Mouse (Mus musculus) C2C12 (cell line): ENCODE measurements around the gene Zswim7.

Experiments used
- CTCF ChIP-seq: IDR thresholded peaks from one replicate; pipeline ENCODE4 v1.5.1; 2011; ENCODE audit not compliant: control insufficient read depth, insufficient read depth, insufficient read length
- MAX ChIP-seq: IDR thresholded peaks from one replicate; pipeline ENCODE4 v1.6.1; 2011; ENCODE audit warnings: mild to moderate bottlenecking, control low read depth
- MYOG ChIP-seq: IDR thresholded peaks from one replicate; pipeline ENCODE4 v1.6.1; 2011; ENCODE audit not compliant: control insufficient read depth, insufficient read length; ENCODE audit errors: extremely low read depth
- USF1 ChIP-seq: IDR thresholded peaks from one replicate; pipeline ENCODE4 v1.6.1; 2011; ENCODE audit warnings: low read depth, mild to moderate bottlenecking, control low read depth, moderate library complexity

GRCm38 (mm10) chr11:62314984-62315383 is 33.8 kb upstream of the Zswim7 start:
- TF ChIP-seq MYOG (no peak), USF1 (no peak), MAX (no peak), CTCF (no peak)
